Mouse (Mus musculus): ENCODE data around the gene R3hdml. TPM values are rescaled to one million over a fixed set of nuclear protein-coding genes. Genes with fewer than 3 reads are reported as not detected.

Gene R3hdml
- polyA plus RNA-seq (2012; rRNA removed), result not detected in 2 replicates
- polyA plus RNA-seq (2014; fragmentation: Nextera tagmentation; extraction: Ambion mirVana), result not detected in 2 replicates

DNA sequence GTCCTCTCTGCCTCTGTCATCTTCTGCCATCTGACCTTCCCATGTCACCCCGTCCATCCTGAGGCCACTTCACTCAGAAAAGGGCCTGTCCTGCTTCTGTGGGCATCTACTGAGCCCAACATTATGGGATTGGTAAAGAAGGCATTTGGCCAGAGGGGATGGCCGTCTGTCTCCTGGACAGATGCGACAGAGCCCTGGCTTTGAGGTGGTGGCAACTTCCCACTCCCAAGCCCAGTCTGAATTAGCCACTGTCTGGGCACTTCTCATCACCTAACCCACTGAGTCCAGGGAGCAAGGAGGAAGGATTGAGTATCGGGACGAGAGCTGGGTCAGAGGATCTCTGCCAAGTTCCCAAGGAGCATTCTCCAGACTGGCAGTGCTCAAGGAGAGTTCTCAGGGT lies at the start of gene R3hdml:
Gene R3hdml (plus strand): TSS at position 301 of the 400 bp plus-strand sequence.
- Histone ChIP-seq H3K4me3 (ENCODE audit: insufficient read depth in 1 of 2, low read depth in 2 of 2, low read length in 2 of 2) (no peak within 1 kb of the TSS), H3K27ac (no peak within 1 kb of the TSS), H3K4me1 (replicated peaks; ENCODE audit: control insufficient read depth in 2 of 2, insufficient read depth in 2 of 2, low read length in 1 of 2) (no peaks in the 10 kb centered on the region), H3K27me3 (ENCODE audit: control insufficient read depth, insufficient read depth, low read length) (no peaks in the 10 kb centered on the region), H3K9me3 (ENCODE audit: control insufficient read depth, low read length) (no peaks in the 10 kb centered on the region), H3K9ac (replicated peaks) (no peak within 1 kb of the TSS), H3K36me3 (replicated peaks; ENCODE audit: control insufficient read depth, insufficient read depth, low read depth) (no peaks in the 10 kb centered on the region), H3K4me2 (ENCODE audit: low read depth) (no peak within 1 kb of the TSS)
- DNase-seq (ENCODE audit: low read depth in 3 of 3, low spot score in 3 of 3), result no peak
- no peak for ATAC-seq (ENCODE audit: insufficient read depth)
- 51% methylated on average over 5 of the region's 5 CpGs for WGBS (ENCODE audit: insufficient replicate concordance)
- TF ChIP-seq EP300 (IDR thresholded peaks at IDR 0.05; ENCODE audit: low read depth) (no peak), CTCF (IDR thresholded peaks at IDR 0.05; ENCODE audit: low read depth) (no peak)

GRCm38 (mm10) chr2:163443543-163443942 lies 48.6 kb upstream of the R3hdml start:
- DNase-seq (ENCODE audit: low read depth in 3 of 3, low spot score in 3 of 3) (no peak), ATAC-seq (ENCODE audit: insufficient read depth) (no peak)
- no peaks in the 10 kb centered on the region for H3K9me3 ChIP-seq (ENCODE audit: control insufficient read depth, low read length)
- H3K4me3 ChIP-seq (ENCODE audit: insufficient read depth in 1 of 2, low read depth in 2 of 2, low read length in 2 of 2), result no peak overlapping the region
- H3K4me1 ChIP-seq (replicated peaks; ENCODE audit: control insufficient read depth in 2 of 2, insufficient read depth in 2 of 2, low read length in 1 of 2), result no peaks in the 10 kb centered on the region
- WGBS (ENCODE audit: insufficient replicate concordance), result 45% methylated on average over 6 of the region's 6 CpGs
- H3K27me3 ChIP-seq (ENCODE audit: control insufficient read depth, insufficient read depth, low read length), result peaks cover 6% of the 10 kb centered on the region
- H3K4me2 ChIP-seq (ENCODE audit: low read depth), result no peak overlapping the region
- no peak for TF ChIP-seq CTCF (IDR thresholded peaks at IDR 0.05; ENCODE audit: low read depth)
- no peak for TF ChIP-seq EP300 (IDR thresholded peaks at IDR 0.05; ENCODE audit: low read depth)
- H3K36me3 ChIP-seq (replicated peaks; ENCODE audit: control insufficient read depth, insufficient read depth, low read depth), result no peaks in the 10 kb centered on the region
- H3K9ac ChIP-seq (replicated peaks), result no peak overlapping the region
- H3K27ac ChIP-seq, result no peak overlapping the region

GRCm38 (mm10) chr2:163444017-163444416 lies 48.1 kb upstream of the R3hdml start:
- Histone ChIP-seq H3K9ac (replicated peaks) (no peak overlapping the region), H3K27ac (no peak overlapping the region), H3K4me3 (ENCODE audit: insufficient read depth in 1 of 2, low read depth in 2 of 2, low read length in 2 of 2) (no peak overlapping the region), H3K36me3 (replicated peaks; ENCODE audit: control insufficient read depth, insufficient read depth, low read depth) (no peaks in the 10 kb centered on the region), H3K4me1 (replicated peaks; ENCODE audit: control insufficient read depth in 2 of 2, insufficient read depth in 2 of 2, low read length in 1 of 2) (no peaks in the 10 kb centered on the region), H3K4me2 (ENCODE audit: low read depth) (no peak overlapping the region), H3K27me3 (ENCODE audit: control insufficient read depth, insufficient read depth, low read length) (peaks cover 2% of the 10 kb centered on the region), H3K9me3 (ENCODE audit: control insufficient read depth, low read length) (no peaks in the 10 kb centered on the region)
- DNase-seq (ENCODE audit: low read depth in 3 of 3, low spot score in 3 of 3) (no peak), ATAC-seq (ENCODE audit: insufficient read depth) (no peak)
- TF ChIP-seq CTCF (IDR thresholded peaks at IDR 0.05; ENCODE audit: low read depth) (no peak), EP300 (IDR thresholded peaks at IDR 0.05; ENCODE audit: low read depth) (no peak)
- 43% methylated on average over 7 of the region's 7 CpGs for WGBS (ENCODE audit: insufficient replicate concordance)

DNA sequence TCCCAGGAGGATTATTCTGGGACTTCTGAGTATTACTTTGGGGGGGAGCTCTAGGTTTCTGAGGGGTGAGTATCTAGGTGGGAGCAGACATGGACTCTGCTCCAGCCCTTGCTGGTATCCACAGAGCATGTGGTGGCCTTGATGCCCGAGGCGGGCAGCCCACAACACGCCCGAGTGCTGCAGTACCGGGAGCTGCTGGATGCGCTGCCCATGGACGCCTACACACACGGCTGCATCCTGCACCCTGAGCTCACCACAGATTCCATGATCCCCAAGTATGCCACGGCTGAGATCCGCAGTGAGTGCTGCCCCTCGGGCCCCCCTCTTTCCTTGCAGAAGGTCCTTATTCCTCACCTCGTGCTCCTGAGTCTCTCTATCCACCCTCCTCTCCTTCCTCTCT lies 44.7 kb upstream of the R3hdml start:
- no peak overlapping the region for H3K4me3 ChIP-seq (ENCODE audit: insufficient read depth in 1 of 2, low read depth in 2 of 2, low read length in 2 of 2)
- TF ChIP-seq CTCF (IDR thresholded peaks at IDR 0.05; ENCODE audit: low read depth) (no peak), EP300 (IDR thresholded peaks at IDR 0.05; ENCODE audit: low read depth) (no peak)
- DNase-seq (ENCODE audit: low read depth in 3 of 3, low spot score in 3 of 3) (no peak), ATAC-seq (ENCODE audit: insufficient read depth) (no peak)
- H3K4me1 ChIP-seq (replicated peaks; ENCODE audit: control insufficient read depth in 2 of 2, insufficient read depth in 2 of 2, low read length in 1 of 2), result no peaks in the 10 kb centered on the region
- H3K27ac ChIP-seq, result no peak overlapping the region
- H3K27me3 ChIP-seq (ENCODE audit: control insufficient read depth, insufficient read depth, low read length), result no peaks in the 10 kb centered on the region
- 64% methylated on average over 12 of the region's 12 CpGs for WGBS (ENCODE audit: insufficient replicate concordance)
- H3K9me3 ChIP-seq (ENCODE audit: control insufficient read depth, low read length), result no peaks in the 10 kb centered on the region
- H3K4me2 ChIP-seq (ENCODE audit: low read depth), result no peak overlapping the region
- no peak overlapping the region for H3K9ac ChIP-seq (replicated peaks)
- H3K36me3 ChIP-seq (replicated peaks; ENCODE audit: control insufficient read depth, insufficient read depth, low read depth), result no peaks in the 10 kb centered on the region

GRCm38 (mm10) chr2:163449276-163449675 lies 42.8 kb upstream of the R3hdml start:
- Histone ChIP-seq H3K27ac (no peak overlapping the region), H3K4me3 (ENCODE audit: insufficient read depth in 1 of 2, low read depth in 2 of 2, low read length in 2 of 2) (no peak overlapping the region), H3K4me2 (ENCODE audit: low read depth) (no peak overlapping the region), H3K36me3 (replicated peaks; ENCODE audit: control insufficient read depth, insufficient read depth, low read depth) (no peaks in the 10 kb centered on the region), H3K27me3 (ENCODE audit: control insufficient read depth, insufficient read depth, low read length) (no peaks in the 10 kb centered on the region), H3K9me3 (ENCODE audit: control insufficient read depth, low read length) (no peaks in the 10 kb centered on the region), H3K4me1 (replicated peaks; ENCODE audit: control insufficient read depth in 2 of 2, insufficient read depth in 2 of 2, low read length in 1 of 2) (no peaks in the 10 kb centered on the region), H3K9ac (replicated peaks) (no peak overlapping the region)
- no peak for ATAC-seq (ENCODE audit: insufficient read depth)
- no peak for DNase-seq (ENCODE audit: low read depth in 3 of 3, low spot score in 3 of 3)
- WGBS (ENCODE audit: insufficient replicate concordance), result 32% methylated on average over 3 of the region's 3 CpGs
- no peak for TF ChIP-seq EP300 (IDR thresholded peaks at IDR 0.05; ENCODE audit: low read depth)
- TF ChIP-seq CTCF (IDR thresholded peaks at IDR 0.05; ENCODE audit: low read depth), result no peak

All from liver, embryonic 14.5 days (tissue).